Mouse (Mus musculus) MEL (cell line): Measurements from ENCODE around the gene Zfp11. TPM values are rescaled to one million over a fixed set of nuclear protein-coding genes. Genes with fewer than 3 reads are reported as not detected.
A peak's percentile ranks its signal among the peaks of the same experiment; 100 is the strongest.

Source experiments
- DNase-seq: peaks from one replicate; pipeline ENCODE4 v3.0.0; 2011; ENCODE audit warnings: low read depth, low spot score
- H3K27ac ChIP-seq: 2 replicates; pipeline ENCODE4 v1.5.1; 2012; ENCODE audit warnings: low read depth, mild to moderate bottlenecking, control low read depth, low read length, moderate library complexity; ENCODE audit not compliant: control insufficient read depth
- H3K27me3 ChIP-seq, 2 experiments: fragments of 150-350 bp in 1 of 2; sonication (generic) in 1 of 2; 2 replicates each; pipeline ENCODE4 v1.6.1; 2012; ENCODE audit warnings: low read length in 2 of 2, mild to moderate bottlenecking in 2 of 2, improper control_type of control experiment in 1 of 2, moderate library complexity in 1 of 2; ENCODE audit not compliant: insufficient read depth in 2 of 2, control insufficient read depth in 1 of 2
- H3K36me3 ChIP-seq, 2 experiments: 2 replicates each; pipeline ENCODE4 v1.6.1; 2012 to 2014; ENCODE audit warnings: low read length in 2 of 2, improper control_type of control experiment in 1 of 2, inconsistent platforms in 1 of 2, mild to moderate bottlenecking in 1 of 2; ENCODE audit not compliant: insufficient read depth in 2 of 2, control insufficient read depth in 1 of 2
- H3K4me1 ChIP-seq, 2 experiments: fragments of 150-350 bp in 1 of 2; sonication (generic) in 1 of 2; 2 replicates each; pipeline ENCODE4 v1.6.1; 2012; ENCODE audit warnings: low read length in 2 of 2, improper control_type of control experiment in 1 of 2, mild to moderate bottlenecking in 1 of 2; ENCODE audit not compliant: insufficient read depth in 2 of 2, control insufficient read depth in 1 of 2
- H3K4me3 ChIP-seq, 2 experiments: fragments of 150-350 bp in 1 of 2; sonication (generic) in 1 of 2; 2 replicates each; pipeline ENCODE4 v1.5.1; 2012; ENCODE audit warnings: low read depth in 2 of 2, low read length in 2 of 2, mild to moderate bottlenecking in 2 of 2, moderate library complexity in 2 of 2, control low read depth in 1 of 2, improper control_type of control experiment in 1 of 2; ENCODE audit not compliant: control insufficient read depth in 1 of 2, insufficient read depth in 1 of 2
- H3K79me2 ChIP-seq: 2 replicates; pipeline ENCODE4 v1.6.1; 2012; ENCODE audit warnings: mild to moderate bottlenecking, low read length, moderate library complexity; ENCODE audit not compliant: control insufficient read depth, poor library complexity, insufficient read depth
- H3K9ac ChIP-seq: 2 replicates; pipeline ENCODE4 v1.6.1; 2012; ENCODE audit warnings: low read depth, mild to moderate bottlenecking, control low read depth, low read length, moderate library complexity; ENCODE audit not compliant: control insufficient read depth, poor library complexity, severe bottlenecking
- H3K9me3 ChIP-seq: fragments of 150-350 bp; sonication (generic); replicated peaks from 2 replicates; pipeline ENCODE4 v1.6.1; 2012; ENCODE audit warnings: mild to moderate bottlenecking, low read length, improper control_type of control experiment, moderate library complexity; ENCODE audit not compliant: insufficient read depth
- BHLHE40 ChIP-seq: IDR thresholded peaks from 2 replicates; pipeline ENCODE4 v1.6.1; 2012; ENCODE audit warnings: low read depth, mild to moderate bottlenecking, inconsistent platforms, low read length, improper control_type of control experiment, borderline replicate concordance
- CHD1 ChIP-seq: IDR thresholded peaks from 2 replicates; pipeline ENCODE4 v1.6.1; 2012; ENCODE audit warnings: low read depth, mild to moderate bottlenecking, inconsistent platforms, low read length, improper control_type of control experiment
- CHD2 ChIP-seq: IDR thresholded peaks from 2 replicates; pipeline ENCODE4 v1.6.1; 2011; ENCODE audit warnings: low read length, improper control_type of control experiment
- CTCF ChIP-seq, 3 experiments: IDR thresholded peaks in 2 of 3; conservative IDR thresholded peaks in 1 of 3; 2 replicates each; pipeline ENCODE4 v1.5.1; 2011 to 2012; ENCODE audit warnings: low read length in 3 of 3, low read depth in 2 of 3, mild to moderate bottlenecking in 2 of 3, improper control_type of control experiment in 1 of 3, inconsistent platforms in 1 of 3, mixed read lengths in 1 of 3, moderate library complexity in 1 of 3; ENCODE audit not compliant: control insufficient read depth in 1 of 3, insufficient read depth in 1 of 3, poor library complexity in 1 of 3, severe bottlenecking in 1 of 3
- ELF1 ChIP-seq: IDR thresholded peaks from 2 replicates; pipeline ENCODE4 v1.6.1; 2014; ENCODE audit warnings: low read depth, mild to moderate bottlenecking, inconsistent platforms, low read length, improper control_type of control experiment, moderate library complexity
- EP300 ChIP-seq, 2 experiments: IDR thresholded peaks; 2 replicates each; pipeline ENCODE4 v1.6.1; 2011; ENCODE audit warnings: improper control_type of control experiment in 2 of 2, low read length in 2 of 2, low read depth in 1 of 2, mild to moderate bottlenecking in 1 of 2
- HCFC1 ChIP-seq: IDR thresholded peaks from 2 replicates; pipeline ENCODE4 v1.6.1; 2012; ENCODE audit warnings: low read depth, mild to moderate bottlenecking, inconsistent platforms, low read length, improper control_type of control experiment, moderate library complexity
- MAFK ChIP-seq: IDR thresholded peaks from 2 replicates; pipeline ENCODE4 v1.6.1; 2011; ENCODE audit warnings: low read depth, mild to moderate bottlenecking, low read length, improper control_type of control experiment, borderline replicate concordance
- MXI1 ChIP-seq: IDR thresholded peaks from 2 replicates; pipeline ENCODE4 v1.6.1; 2011; ENCODE audit warnings: mild to moderate bottlenecking, low read depth, low read length, improper control_type of control experiment
- MYB ChIP-seq: IDR thresholded peaks from 2 replicates; pipeline ENCODE4 v1.6.1; 2011; ENCODE audit warnings: mild to moderate bottlenecking, low read depth, low read length, improper control_type of control experiment
- MYC ChIP-seq: IDR thresholded peaks from 2 replicates; pipeline ENCODE4 v1.6.1; 2011; ENCODE audit warnings: low read depth, mild to moderate bottlenecking, low read length, improper control_type of control experiment, moderate library complexity
- NRF1 ChIP-seq: IDR thresholded peaks from 2 replicates; pipeline ENCODE4 v1.6.1; 2014; ENCODE audit warnings: low read depth, mild to moderate bottlenecking, inconsistent platforms, low read length, improper control_type of control experiment, moderate library complexity; ENCODE audit not compliant: poor library complexity, insufficient read depth, severe bottlenecking
- POLR2A ChIP-seq, 2 experiments: IDR thresholded peaks; 2 replicates each; pipeline ENCODE4 v1.6.1; 2011 to 2012; ENCODE audit warnings: low read length in 2 of 2, mild to moderate bottlenecking in 2 of 2, control low read depth in 1 of 2, improper control_type of control experiment in 1 of 2, low read depth in 1 of 2, moderate library complexity in 1 of 2; ENCODE audit not compliant: control insufficient read depth in 1 of 2, insufficient read depth in 1 of 2, poor library complexity in 1 of 2
- POLR2AphosphoS5 ChIP-seq: IDR thresholded peaks from 2 replicates; pipeline ENCODE4 v1.6.1; 2012; ENCODE audit warnings: low read depth, borderline replicate concordance, mild to moderate bottlenecking, inconsistent platforms, low read length, moderate library complexity, mixed read lengths
- RCOR1 ChIP-seq: IDR thresholded peaks from 2 replicates; pipeline ENCODE4 v1.6.1; 2012; ENCODE audit warnings: low read depth, mild to moderate bottlenecking, inconsistent platforms, low read length, improper control_type of control experiment
- SIN3A ChIP-seq: IDR thresholded peaks from 2 replicates; pipeline ENCODE4 v1.6.1; 2012; ENCODE audit warnings: low read length, improper control_type of control experiment, inconsistent platforms
- SMC3 ChIP-seq: IDR thresholded peaks from 2 replicates; pipeline ENCODE4 v1.6.1; 2011; ENCODE audit warnings: low read depth, low read length, improper control_type of control experiment
- TAL1 ChIP-seq: IDR thresholded peaks from 2 replicates; pipeline ENCODE4 v1.6.1; 2012; ENCODE audit warnings: mild to moderate bottlenecking, inconsistent platforms, low read length, moderate library complexity, mixed read lengths
- TBP ChIP-seq: IDR thresholded peaks from 2 replicates; pipeline ENCODE4 v1.8.0; 2011; ENCODE audit warnings: low read depth, low read length, improper control_type of control experiment
- UBTF ChIP-seq: IDR thresholded peaks from 2 replicates; pipeline ENCODE4 v1.6.1; 2012; ENCODE audit warnings: low read depth, mild to moderate bottlenecking, inconsistent platforms, low read length, improper control_type of control experiment, moderate library complexity, borderline replicate concordance; ENCODE audit not compliant: insufficient read depth
- USF1 ChIP-seq: IDR thresholded peaks from 2 replicates; pipeline ENCODE4 v1.6.1; 2014; ENCODE audit warnings: low read depth, mild to moderate bottlenecking, inconsistent platforms, low read length, improper control_type of control experiment, moderate library complexity
- USF2 ChIP-seq, 2 experiments: IDR thresholded peaks; 2 replicates each; pipeline ENCODE4 v1.6.1; 2011 to 2012; ENCODE audit warnings: improper control_type of control experiment in 2 of 2, low read length in 2 of 2, borderline replicate concordance in 1 of 2, inconsistent platforms in 1 of 2, low read depth in 1 of 2, mild to moderate bottlenecking in 1 of 2; ENCODE audit not compliant: insufficient read depth in 1 of 2
- polyA plus RNA-seq, 2 experiments: library from polyadenylated mRNA; stranded (reverse) in 1 of 2; unstranded in 1 of 2; fragments of >175 nt in 1 of 2; fragments of >200 nt in 1 of 2; gene quantifications; 2 replicates each; pipeline versions ENCODE4 v1.2.1 to v1.2.4; 2012; ENCODE audit warnings: low replicate concordance in 2 of 2, low read depth in 1 of 2; ENCODE audit not compliant: insufficient read length in 2 of 2, insufficient read depth in 1 of 2, missing spikeins in 1 of 2
- total RNA-seq: library from RNA; depleted of rRNA; stranded (reverse); fragments of 300-350 nt; gene quantifications from 2 replicates; pipeline ENCODE4 v1.2.3, GENCODE M21; 2012

The Zfp11 gene
- total and polyA plus RNA-seq, 3 experiments, result 0.03 TPM; not detected in 2

DNA sequence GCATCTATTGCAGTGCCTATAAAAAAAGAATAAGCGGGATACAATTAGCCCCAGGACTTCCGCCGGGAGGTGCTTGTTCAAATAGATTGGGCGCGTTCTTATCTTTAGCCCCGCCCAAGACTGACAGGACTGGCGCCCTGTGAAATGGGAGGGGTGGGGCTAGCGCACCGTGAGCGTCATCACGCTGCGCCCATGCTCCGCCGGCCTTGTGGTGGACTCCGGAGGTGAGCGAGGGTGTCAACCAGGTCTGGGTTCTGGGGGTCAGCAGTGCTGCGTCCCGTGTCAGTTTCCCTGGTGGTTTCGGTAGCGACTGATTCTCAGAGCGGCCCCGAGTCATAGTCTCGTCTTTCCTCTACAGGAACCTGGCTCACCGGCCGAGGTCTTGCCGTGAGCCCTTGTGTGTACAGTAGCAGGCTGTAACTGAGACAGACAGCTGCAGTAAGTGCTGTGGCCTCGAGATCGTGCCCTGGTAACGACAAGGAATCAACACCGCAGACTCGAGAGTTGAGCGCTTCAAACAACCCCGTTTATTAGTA, 45.5 kb upstream of the Zfp11 start, which contains the start of gene Mrps17 (continued):
- TF ChIP-seq POLR2AphosphoS5 (no peak), NRF1 (no peak), ELF1 (peak; percentile 57), MAFK (no peak), USF1 (0 out of 2 replicates have a peak, but pooled peaks have one; percentile 16), MXI1 (peak; percentile 98), SIN3A (peak; percentile 96), TAL1 (no peak), EP300 (IDR thresholded peaks at IDR 0.05; ENCODE audit: low read depth in 1 of 2, low read length in 2 of 2) (0 out of 4 replicates have a peak, but pooled peaks of 1 of the 2 experiments have one; percentile 22)

DNA sequence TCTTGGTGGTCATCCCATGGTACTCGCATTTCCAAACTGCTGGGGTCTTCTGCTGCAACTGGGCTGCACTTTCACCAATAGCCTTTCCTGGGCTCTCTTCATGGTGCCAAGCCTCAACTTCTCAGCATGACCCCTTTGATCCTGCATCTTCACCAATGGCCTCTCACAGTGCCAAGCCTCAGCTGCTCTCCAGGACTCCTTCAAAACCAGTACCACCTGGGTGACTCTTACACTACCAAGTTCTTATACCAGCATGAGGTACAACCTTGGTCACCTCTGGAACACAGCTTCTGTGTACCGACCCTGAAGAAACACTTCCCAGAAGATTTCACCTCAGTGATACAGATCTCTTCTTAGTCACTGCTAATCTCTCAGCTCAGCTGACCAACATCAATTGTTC, 38.5 kb upstream of the Zfp11 start, which contains the start of gene Sept14:
Sept14 (minus strand) TSS at position 101 of the 400 bp plus-strand sequence.
- DNase-seq, result no peak
- Histone ChIP-seq H3K36me3 (no peaks in the 10 kb centered on the region), H3K79me2 (no peaks in the 10 kb centered on the region), H3K27ac (no peak within 1 kb of the TSS), H3K9ac (no peak within 1 kb of the TSS), H3K4me3 (no peak within 1 kb of the TSS), H3K27me3 (peaks cover 2 to 3% of the 10 kb centered on the region in 2 experiments), H3K9me3 (no peaks in the 10 kb centered on the region), H3K4me1 (no peaks in the 10 kb centered on the region)
- TF ChIP-seq CHD1 (no peak), UBTF (no peak), MYB (no peak), BHLHE40 (no peak), MAFK (no peak), RCOR1 (no peak), CHD2 (no peak), USF2 (IDR thresholded peaks at IDR 0.05; ENCODE audit: borderline replicate concordance in 1 of 2, insufficient read depth in 1 of 2, low read depth in 1 of 2, low read length in 2 of 2) (no peak), TBP (no peak), POLR2A (IDR thresholded peaks at IDR 0.05; ENCODE audit: control insufficient read depth in 1 of 2, insufficient read depth in 1 of 2, low read depth in 1 of 2, low read length in 2 of 2, poor library complexity in 1 of 2) (no peak), SMC3 (no peak), MYC (no peak), HCFC1 (no peak), CTCF (IDR thresholded peaks at IDR 0.05 in 2 of 3, conservative IDR thresholded peaks at IDR 0.05 in 1 of 3; ENCODE audit: control insufficient read depth in 1 of 3, insufficient read depth in 1 of 3, low read depth in 2 of 3, low read length in 3 of 3, poor library complexity in 1 of 3, severe bottlenecking in 1 of 3) (no peak)
